Mouse (Mus musculus): ENCODE results near the gene Gpr165. TPM values are rescaled to one million over a fixed set of nuclear protein-coding genes. Genes with fewer than 3 reads are reported as not detected.

Gpr165 gene
- polyA plus RNA-seq (2014; fragmentation: Illumina TruSeq; extraction: RNeasy Lipid Tissue Mini Kit (QIAGEN cat#74804); ENCODE audit: low read depth, low replicate concordance) = 1.2 TPM

DNA sequence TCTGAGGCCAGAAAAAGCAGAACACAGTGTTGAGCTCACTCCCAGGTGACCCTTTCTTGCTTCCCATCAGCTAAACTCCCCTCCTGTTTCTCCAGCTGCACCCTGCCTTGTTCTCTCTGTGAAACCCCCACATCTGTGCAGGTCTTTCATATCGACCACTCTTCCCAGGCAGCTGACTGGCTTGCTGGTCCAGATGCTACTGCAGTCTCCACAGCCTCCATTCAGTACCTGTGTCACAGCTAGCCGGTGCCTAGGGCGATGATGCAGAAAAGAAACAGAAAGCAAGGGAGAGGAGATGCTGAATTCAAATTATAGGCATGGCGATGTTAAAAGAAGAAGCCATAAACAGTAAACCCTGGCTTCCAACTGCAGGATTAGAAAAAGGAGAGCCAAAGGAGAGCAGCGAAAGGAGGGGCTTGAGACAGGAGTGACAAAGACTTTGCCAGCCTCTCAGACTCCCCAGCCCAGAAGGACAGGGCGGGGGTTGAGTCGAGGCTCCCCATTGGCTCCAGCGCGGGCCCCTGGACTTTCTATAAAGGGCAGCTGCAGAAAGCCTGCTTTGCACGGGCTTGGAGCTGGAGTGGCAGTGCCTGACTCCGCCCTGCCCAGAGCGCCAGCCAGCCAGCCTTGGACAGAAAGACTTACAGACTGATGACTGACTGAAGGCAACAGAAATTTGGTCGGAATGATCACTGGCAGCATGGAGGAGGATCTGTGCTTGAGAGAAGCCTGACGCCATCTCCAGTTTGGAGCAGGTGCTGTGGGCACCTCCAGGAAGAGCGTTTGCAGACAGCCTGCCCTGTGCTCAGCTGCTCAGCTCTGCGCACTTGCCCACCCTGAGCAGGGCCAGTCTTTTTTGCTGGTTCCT is at the start of gene Gpr165:
TSS of gene Gpr165 (plus strand) at position 535 of the 868 bp plus-strand sequence.

Measured in adrenal gland, adult 10 weeks (tissue).